Mouse (Mus musculus) mammary gland, adult 2 months (tissue): ENCODE data around the gene Supv3l1. TPM values are rescaled to one million over a fixed set of nuclear protein-coding genes. Genes with fewer than 3 reads are reported as not detected.

ENCODE experiments used
- polyA plus RNA-seq: library from polyadenylated mRNA; depleted of rRNA; stranded (reverse); fragments of >200 nt; gene quantifications from 2 replicates; pipeline ENCODE4 v1.2.3, GENCODE M21; 2012; ENCODE audit warnings: low replicate concordance; rRNA removed

Gene Supv3l1
- polyA plus RNA-seq: 13.0 and 20.2 TPM in 2 replicates

GRCm38 (mm10) chr10:62449364-62450279 is at the start of gene Supv3l1, which contains the start of gene 4930507D05Rik:
Gene Supv3l1, minus strand, starts transcription at chr10:62449738.
Gene 4930507D05Rik, plus strand, starts transcription at chr10:62449489.

DNA sequence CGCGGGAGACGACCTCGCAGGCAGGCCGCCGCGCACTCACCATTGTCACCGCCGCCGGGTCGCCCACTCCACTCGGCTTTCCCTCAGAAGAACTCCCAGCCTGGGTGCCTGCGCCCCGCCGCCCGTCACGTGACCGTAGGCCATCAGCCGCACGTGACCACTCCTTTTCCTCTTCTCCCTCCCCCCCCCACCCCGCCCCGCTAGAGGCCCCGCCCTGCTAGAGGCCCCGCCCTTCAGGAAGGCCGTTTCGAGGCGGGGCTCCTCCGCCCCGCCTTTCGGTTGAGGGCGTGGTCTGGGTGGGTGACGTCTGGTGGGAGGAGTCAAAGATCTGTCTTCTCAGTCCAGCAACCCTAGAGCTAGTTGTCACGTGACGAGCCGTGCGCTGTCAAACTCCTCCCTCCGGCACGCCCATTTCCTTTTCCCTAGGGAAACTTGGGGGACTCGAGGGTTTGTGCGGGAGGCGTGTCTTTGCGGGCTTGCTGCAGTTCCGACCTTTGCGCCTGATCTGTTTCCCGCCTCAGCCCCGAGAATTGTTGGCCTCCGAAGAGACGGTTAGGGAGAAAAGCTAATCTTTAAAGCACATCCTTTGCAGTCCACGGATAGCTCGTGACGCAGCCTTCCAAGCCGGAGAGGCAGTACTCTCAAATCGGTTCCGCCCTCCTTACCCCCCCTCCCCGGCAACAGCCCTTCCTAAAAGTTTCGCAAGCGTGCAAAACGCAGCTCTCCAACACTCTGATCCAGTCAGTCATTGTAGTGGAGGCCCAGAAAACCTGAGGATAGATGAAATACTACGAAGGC is 37.3 kb upstream of the Supv3l1 start, which contains the start of gene Vps26a:
TSS of gene Vps26a (minus strand) at position 188 of the 798 bp plus-strand sequence.

GRCm38 (mm10) chr10:62422255-62422654 is 27.3 kb downstream of the Supv3l1 start, which contains the start of gene Hkdc1:
Gene Hkdc1, minus strand, starts transcription at chr10:62422491.

DNA sequence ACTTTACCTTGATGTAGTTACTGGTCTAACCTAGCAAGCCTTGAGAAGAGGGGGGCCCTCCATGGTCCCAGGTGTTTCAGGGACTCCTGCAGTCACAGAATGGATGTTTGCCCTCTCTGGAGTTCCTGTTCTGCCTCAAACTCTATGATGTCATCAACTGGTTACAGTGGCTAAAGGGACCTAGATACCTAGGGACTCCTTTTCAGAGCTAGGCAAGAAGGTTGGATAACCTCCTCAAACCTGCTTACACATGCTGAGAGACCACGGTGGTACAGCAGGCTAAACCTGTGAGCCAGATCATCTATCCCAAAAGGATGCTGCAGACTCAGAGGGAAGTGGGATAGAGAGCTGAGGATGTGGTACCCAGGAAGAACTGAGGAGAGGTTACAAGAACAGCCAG is 69.7 kb downstream of the Supv3l1 start, which contains the start of gene Hk1:
TSS of gene Hk1 (minus strand) at position 101 of the 400 bp plus-strand sequence.

Other genes with a start within 250 kb of the Supv3l1 start
- gene Tspan15, start 218.5 kb downstream of the Supv3l1 start, polyA plus RNA-seq: 61.8 and 62.5 TPM in 2 replicates
- 0.34 TPM in 1 of 2 replicates, not detected in the other for gene Tacr2, start 197.3 kb downstream of the Supv3l1 start, polyA plus RNA-seq
- gene Hk1, start 69.8 kb downstream of the Supv3l1 start, polyA plus RNA-seq: 24.7 and 40.6 TPM in 2 replicates
- gene Hkdc1, start 27.2 kb downstream of the Supv3l1 start, polyA plus RNA-seq: not detected in 2 replicates
- 0.07 and 0.18 TPM in 2 replicates for gene 4930507D05Rik, start 249 bp downstream of the Supv3l1 start, polyA plus RNA-seq
- 6.4 and 19.4 TPM in 2 replicates for gene Vps26a, start 37.1 kb upstream of the Supv3l1 start, polyA plus RNA-seq
- 38.9 and 42.1 TPM in 2 replicates for gene Srgn, start 77.7 kb upstream of the Supv3l1 start, polyA plus RNA-seq
- gene Kif1bp, start 128.7 kb upstream of the Supv3l1 start, polyA plus RNA-seq: 26.9 and 47.2 TPM in 2 replicates
- gene Ddx21, start 152.5 kb upstream of the Supv3l1 start, polyA plus RNA-seq: 7.9 and 14.4 TPM in 2 replicates
- 5.8 and 10.4 TPM in 2 replicates for gene Ddx50, start 201.5 kb upstream of the Supv3l1 start, polyA plus RNA-seq